Mouse (Mus musculus): Measurements from ENCODE around the gene Fam78a. TPM values are rescaled to one million over a fixed set of nuclear protein-coding genes. Genes with fewer than 3 reads are reported as not detected.
A peak's percentile ranks its signal among the peaks of the same experiment; 100 is the strongest.

Gene Fam78a
- total RNA-seq, 2 experiments from 2014 or later: 3.4 to 4.2 TPM

GRCm38 (mm10) chr2:32105117-32105913, 20.7 kb upstream of the Fam78a start:
- no peak for DNase-seq (ENCODE audit: low spot score in 2 of 2)
- intact Hi-C loops (cut with DNase I): no loop called here

- peak; percentile 48 for DNase-seq (ENCODE audit: low spot score in 2 of 2)
- intact Hi-C loops (cut with DNase I): no loop called here
Observed at GRCm38 (mm10) chr2:32104122-32104521, 19.5 kb upstream of the Fam78a start.

DNA sequence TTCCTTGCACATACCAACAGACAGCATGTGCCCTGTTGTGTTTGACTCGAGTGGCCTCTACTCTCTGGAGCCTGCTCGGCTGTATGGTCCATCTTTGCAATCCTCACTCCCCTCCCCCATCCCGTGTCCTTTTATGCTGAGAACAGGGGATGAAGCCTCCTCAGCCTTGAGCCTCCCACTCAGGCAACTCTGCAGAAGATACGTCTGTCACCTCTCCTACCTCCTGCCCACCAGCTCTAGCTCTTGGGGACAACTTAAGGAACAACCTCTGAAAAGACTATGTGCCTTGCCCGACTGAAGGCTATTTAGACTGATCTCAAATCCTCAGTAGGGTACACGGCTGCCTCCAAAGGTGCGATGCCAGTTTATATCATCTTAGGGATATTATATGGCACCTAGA, 18.9 kb upstream of the Fam78a start:
- intact Hi-C loops (cut with DNase I): no loop called here
- DNase-seq (ENCODE audit: low spot score in 2 of 2): no peak

DNA sequence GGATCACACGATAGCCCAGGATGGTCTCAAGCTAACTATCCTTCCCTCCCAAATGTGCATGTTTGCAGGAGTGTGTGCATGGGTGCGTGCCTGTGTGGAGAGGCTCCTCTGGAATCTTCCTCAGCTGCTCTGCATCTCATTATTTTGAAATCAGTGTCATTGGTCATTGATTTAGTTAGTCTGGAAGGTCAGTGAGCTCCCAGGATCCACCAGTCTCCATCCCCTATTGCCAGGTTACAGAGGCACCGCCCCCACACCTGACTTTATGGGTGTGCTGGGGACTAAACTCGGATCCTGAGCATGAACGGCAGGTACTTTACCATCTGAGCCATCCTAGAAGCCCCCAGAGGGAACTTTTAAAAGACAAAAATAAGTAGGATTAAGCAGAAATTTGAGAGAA, 18.3 kb upstream of the Fam78a start:
- intact Hi-C loops (cut with DNase I): no loop called here
- no peak for DNase-seq (ENCODE audit: low spot score in 2 of 2)

DNA sequence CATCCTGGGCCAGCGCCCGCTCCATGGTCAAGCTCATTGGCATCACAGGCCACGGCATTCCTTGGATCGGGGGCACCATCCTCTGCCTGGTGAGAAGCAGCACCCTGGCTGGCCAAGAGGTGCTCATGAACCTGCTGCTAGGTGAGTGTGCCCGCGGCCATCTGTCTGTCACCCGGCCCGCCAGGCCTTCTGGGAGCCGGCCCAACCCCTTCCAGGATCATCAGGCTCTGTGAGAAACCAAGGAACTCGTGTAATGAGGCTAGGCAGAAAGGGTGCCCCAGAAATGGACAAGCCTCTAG, 11.4 kb upstream of the Fam78a start:
- intact Hi-C loops (cut with DNase I): no loop called here
- DNase-seq (ENCODE audit: low spot score in 2 of 2): no peak

- intact Hi-C loops (cut with DNase I): no loop called here
- peak; percentile 86 to 91 for DNase-seq (ENCODE audit: low spot score in 2 of 2)
Observed at GRCm38 (mm10) chr2:32095351-32096121, 10.9 kb upstream of the Fam78a start, which contains the start of gene Plpp7. TSS of gene Plpp7 (plus strand) at chr2:32095528.

GRCm38 (mm10) chr2:32094001-32094707, 9.5 kb upstream of the Fam78a start:
- DNase-seq (ENCODE audit: low spot score in 2 of 2): no peak
- intact Hi-C loops (cut with DNase I): no loop called here

DNA sequence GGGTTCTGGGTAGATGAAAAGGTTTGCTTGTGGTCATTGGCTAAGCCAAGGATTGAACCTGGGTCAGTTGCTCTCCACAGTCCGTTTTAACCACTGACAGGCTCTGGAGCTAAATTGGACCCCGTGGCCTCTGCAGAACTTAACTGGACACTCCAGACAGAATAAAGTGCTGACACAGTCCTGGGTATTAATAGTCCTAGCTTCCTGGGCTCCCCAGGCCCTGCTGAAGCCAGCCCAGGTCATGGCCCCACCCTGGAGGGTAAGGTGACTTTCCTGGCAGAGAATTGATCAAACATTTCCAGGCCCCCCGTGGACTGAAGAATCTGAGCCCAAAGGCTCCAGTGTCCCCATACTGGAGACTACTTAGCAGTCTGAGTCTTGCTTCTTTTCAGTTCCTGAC, 7.3 kb upstream of the Fam78a start:
- intact Hi-C loops (cut with DNase I): no loop called here

DNA sequence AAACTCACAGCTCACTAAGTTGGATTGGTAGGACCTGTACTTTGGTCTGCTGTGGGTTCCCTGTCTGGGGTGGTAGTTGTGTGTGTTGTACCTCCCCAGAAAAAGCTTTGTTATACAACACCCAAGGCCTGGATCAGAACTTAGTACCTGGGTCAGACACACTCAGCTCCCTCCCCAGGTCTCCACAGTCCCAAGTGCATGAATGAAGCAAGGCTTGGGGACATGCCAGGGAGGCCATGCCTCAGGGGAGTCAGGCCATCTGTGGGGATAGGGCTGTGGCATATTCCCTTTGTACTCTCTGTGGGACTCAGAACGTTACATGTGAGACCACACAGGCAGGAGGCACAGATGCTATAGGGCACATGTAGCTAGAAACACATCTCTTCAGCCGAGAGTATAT, 5.5 kb upstream of the Fam78a start:
- intact Hi-C loops (cut with DNase I): no loop called here

More for the DNA sequence above, 7.3 kb upstream of the Fam78a start:
- no peak for DNase-seq (ENCODE audit: low spot score in 2 of 2)

GRCm38 (mm10) chr2:32089606-32090005, 4.9 kb upstream of the Fam78a start:
- no peak for DNase-seq (ENCODE audit: low spot score in 2 of 2)
- intact Hi-C loops (cut with DNase I): no loop called here

More for the DNA sequence above, 5.5 kb upstream of the Fam78a start:
- DNase-seq (ENCODE audit: low spot score in 2 of 2): no peak

GRCm38 (mm10) chr2:32088372-32088981, 3.8 kb upstream of the Fam78a start:
- DNase-seq (ENCODE audit: low spot score in 2 of 2): peak; percentile 52 to 69
- intact Hi-C loops (cut with DNase I): no loop called here

- intact Hi-C loops (cut with DNase I): no loop called here
- no peak for DNase-seq (ENCODE audit: low spot score in 2 of 2)
Observed at GRCm38 (mm10) chr2:32087606-32088005, 2.9 kb upstream of the Fam78a start.

DNA sequence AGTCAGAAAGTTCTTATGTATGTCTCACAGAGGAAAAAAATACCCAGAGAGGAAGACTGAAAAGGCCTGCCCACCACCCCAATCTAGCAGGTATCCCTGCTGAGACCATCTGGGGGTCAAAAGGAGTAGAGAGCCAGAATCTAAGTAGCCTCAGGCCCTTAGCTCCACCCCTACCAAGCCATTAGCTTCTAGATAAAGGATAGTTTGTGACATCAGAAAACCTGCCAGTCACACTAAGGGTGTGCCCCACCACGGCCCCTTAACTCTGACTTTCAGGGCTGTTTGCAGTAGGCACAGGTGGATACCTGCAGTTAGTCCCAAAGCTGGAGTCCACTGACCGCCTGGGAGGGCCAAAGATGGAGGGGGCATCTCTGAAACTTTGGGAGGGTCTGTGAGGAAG, 574 bp upstream of the Fam78a start:
- DNase-seq (ENCODE audit: low spot score in 2 of 2): no peak
- intact Hi-C loops (cut with DNase I): no loop called here

- intact Hi-C loops (cut with DNase I): loop anchor here (5.0 kb wide), 1 partner anchor 42 kb away; no protein-coding TSS in a partner anchor
- no peak for DNase-seq (ENCODE audit: low spot score in 2 of 2)
Observed at GRCm38 (mm10) chr2:32084872-32085199, 179 bp upstream of the Fam78a start.

DNA sequence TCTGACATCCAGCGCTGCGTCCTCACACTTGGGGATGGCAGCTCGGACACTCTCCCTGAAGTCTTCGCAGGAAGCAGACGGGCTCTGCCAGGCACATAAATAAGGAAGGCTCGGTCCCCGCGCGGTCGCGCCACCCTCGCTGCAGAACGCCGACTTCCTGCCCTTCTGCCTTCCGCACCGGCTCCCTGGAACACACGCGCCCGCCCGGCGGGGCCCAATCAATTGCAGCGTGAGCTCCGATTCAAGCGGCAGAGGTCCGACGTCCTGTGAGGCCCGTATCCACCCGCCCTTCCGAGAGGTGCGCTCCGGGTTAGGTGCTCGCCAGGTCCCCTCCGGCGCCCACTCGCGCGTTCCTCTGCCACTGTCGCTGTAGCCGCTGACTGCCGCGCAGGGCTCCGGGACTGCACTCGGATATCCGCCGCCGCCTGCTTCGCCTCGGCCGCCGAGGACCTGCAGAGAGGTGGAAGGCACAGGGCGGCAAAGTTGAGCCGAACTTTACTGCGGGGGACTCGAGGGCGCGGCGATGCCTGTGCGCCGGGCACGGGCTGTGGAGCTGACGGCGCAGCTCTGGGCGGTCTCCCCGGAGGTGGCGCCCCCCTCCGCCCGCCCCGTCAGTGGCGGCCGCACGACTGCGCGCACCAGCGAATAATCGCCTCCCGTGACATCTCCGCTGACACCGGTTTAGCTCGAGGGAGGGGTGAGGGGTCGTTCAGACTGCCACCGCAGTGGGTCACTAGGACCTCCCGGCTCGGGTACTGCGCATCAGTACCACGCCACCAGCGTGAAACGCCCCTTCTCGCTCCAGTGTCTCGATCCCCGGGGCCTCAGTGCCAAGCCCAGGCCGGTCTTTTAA, 1.3 kb downstream of the Fam78a start:
- no peak for DNase-seq (ENCODE audit: low spot score in 2 of 2)

GRCm38 (mm10) chr2:32082229-32082628, 2.4 kb downstream of the Fam78a start:
- intact Hi-C loops (cut with DNase I): loop anchor here (5.0 kb wide), 1 partner anchor 45 kb away; no protein-coding TSS in a partner anchor
- no peak for DNase-seq (ENCODE audit: low spot score in 2 of 2)

More for the DNA sequence above, 1.3 kb downstream of the Fam78a start:
- intact Hi-C loops (cut with DNase I): loop anchor here (5.0 kb wide), 1 partner anchor 44 kb away; no protein-coding TSS in a partner anchor

DNA sequence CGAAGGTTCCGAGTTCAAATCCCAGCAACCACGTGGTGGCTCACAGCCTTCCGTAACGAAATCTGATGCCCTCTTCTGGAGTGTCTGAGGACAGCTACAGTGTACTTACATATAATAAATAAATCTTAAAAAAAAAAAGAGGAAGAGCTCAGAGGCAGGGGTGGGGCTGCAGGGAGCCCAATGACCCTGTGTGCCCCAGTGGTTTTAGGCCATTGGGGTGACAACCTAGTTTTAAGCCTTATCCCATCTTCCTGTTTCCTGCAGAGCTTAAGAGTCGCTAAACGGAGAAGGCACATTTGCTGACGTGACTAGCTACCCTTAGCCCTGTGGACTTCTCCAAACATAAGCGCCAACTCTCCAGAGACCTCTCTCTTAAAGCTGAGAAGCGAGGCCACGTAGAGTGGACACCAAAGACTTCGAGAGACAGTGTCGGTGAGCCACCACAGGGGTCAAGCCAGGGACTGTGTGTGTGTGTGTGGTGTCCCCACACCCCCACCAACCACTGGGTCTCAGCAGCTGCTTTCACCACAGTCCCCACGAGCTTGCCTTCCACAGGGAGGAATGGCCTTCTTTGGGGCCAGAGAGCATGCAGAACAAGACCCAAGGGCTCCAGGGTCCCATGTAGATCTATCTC, 3.2 kb downstream of the Fam78a start:
- intact Hi-C loops (cut with DNase I): loop anchor here (5.0 kb wide), 1 partner anchor 46 kb away; no protein-coding TSS in a partner anchor
- DNase-seq (ENCODE audit: low spot score in 2 of 2): no peak

DNA sequence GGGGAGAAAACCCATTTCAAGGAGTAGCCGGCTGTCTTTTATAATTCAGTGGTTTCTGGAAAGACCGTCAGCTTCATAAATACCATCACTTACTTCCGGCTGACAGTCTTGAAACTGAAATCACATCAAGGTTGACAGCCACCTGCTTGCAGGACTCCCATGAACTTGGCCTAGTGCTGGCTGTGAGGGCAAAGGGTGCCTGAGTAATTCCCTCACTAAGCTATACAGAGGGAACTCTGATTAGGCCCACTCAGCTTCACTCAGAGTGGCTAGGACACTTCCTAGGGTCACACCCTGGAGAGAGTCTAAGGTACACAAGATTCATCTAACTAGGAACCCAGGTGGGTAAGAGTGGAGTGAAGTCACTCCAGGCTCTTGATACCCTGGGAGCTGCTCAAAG, 4.0 kb downstream of the Fam78a start:
- intact Hi-C loops (cut with DNase I): loop anchor here (5.0 kb wide), 1 partner anchor 47 kb away; no protein-coding TSS in a partner anchor
- DNase-seq (ENCODE audit: low spot score in 2 of 2): no peak

Data from left cerebral cortex, postnatal 14 days (tissue).